Mouse (Mus musculus) kidney, adult 9 months (tissue): Measurements from ENCODE around the gene Lsm12.

Experiments used
- DNase-seq: peaks from one replicate; pipeline ENCODE4 v3.0.0; 2022

Gene Lsm12

DNA sequence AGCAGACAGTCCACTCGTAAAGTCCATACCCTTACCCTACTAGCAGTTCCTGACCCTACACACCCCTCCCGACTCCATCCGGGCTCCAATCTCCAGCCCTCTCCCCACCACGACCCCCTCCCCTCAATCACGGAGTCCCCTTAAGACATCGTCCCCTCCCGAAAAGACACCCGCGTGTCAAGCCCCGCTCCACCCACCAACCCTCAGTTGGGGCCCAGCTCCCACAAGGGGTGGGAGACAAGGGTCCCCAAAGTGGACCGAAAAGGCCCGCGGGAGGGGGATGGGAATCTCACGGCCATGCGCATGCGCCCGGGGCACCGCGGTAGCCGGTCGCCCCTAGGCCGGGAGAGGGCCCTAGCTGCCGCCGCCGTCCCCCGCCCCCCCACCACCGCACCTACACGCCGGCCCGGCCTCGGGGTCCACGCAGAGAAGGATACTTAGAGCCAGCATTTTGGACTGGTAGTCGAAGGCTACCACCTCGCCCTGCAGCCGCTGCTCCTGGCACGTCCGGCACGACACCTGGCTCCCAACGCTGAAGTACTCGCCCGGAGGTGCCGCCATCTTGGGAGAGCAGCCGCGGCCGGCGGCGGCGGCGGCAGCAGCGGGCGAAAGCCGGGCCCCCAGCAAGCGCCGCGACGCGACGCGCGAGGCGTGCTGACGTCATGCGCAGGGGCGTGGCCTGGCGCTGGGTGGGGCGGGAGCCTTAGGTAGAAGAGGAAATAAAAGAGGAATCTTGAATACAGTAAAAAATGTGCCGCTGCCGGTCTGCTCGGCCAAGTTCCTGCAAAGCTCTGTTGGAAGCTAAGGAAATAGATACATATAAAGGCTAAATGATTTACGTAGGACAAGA is at the start of gene Lsm12:
Gene Lsm12 (minus strand): TSS at position 651 of the 850 bp plus-strand sequence.
- DNase-seq, result peak; percentile 95

DNA sequence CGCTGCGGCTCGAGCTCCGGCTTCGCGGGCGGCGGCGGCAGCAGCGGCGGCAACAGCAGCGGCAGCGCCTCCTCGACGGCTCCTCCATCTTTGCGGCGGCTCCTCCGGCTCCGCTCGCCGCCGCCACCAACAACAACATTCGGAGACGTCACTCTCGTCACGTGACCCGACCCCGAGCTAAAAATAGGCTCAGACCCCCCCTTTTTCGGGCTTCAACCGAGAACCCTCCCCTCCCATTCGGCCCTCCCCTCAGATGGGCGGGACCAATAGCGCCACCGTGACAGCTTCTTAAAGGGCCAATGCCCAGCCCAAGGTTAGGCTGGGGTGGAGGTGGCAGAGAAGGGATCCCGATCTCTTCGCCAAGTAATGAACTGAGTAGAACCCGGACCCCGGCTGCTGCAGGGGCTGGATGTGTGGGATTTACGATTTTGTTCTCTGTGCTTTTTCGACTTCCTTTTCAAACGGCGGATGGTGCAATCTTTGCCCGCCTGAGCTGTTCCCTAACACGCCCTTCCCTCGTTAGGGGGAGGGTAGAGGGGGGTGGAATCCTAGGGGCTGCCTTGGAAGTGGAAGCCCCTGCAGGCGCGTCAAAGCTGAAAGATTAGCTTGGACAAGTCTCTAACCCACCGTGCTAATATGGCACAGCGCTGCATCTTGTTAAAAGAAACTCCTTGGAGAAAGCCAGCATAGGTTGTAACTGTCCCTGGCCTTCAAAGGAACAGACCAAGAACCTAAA is 45.1 kb upstream of the Lsm12 start, which contains the start of gene Hdac5:
Gene Hdac5 (minus strand): TSS at position 161 of the 736 bp plus-strand sequence.
- DNase-seq, result peak; percentile 99

DNA sequence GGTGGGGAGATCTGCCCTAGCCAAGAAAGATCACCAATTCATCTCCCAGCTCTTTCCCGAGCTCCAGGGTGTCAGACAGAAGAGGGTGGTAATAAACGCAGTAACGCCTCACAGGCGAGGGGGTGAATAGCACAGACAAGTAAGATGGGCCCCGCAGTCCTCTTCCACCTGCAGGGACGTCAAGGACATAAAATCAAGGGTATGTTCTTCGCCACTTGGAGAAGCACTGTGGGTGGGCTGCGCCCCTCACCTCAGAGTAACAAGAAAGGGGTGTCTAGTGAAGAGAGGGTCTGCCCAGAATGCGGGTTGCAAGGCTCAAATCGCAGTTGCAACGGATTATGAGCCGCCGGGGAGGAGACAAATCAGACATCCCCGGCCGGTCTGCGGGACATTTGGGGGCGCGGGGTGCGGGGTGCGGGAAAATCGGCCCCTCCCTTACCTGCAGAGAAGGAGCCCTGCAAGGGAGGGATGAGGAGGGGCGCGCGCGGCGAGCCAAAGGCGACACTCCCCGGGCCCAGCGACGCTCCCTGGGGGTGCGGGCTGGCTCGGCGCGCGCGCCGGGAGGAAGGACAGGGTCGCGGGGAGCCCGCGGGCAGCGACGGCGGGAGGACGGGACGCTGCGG is 44.3 kb upstream of the Lsm12 start:
- peak; percentile 42 for DNase-seq

DNA sequence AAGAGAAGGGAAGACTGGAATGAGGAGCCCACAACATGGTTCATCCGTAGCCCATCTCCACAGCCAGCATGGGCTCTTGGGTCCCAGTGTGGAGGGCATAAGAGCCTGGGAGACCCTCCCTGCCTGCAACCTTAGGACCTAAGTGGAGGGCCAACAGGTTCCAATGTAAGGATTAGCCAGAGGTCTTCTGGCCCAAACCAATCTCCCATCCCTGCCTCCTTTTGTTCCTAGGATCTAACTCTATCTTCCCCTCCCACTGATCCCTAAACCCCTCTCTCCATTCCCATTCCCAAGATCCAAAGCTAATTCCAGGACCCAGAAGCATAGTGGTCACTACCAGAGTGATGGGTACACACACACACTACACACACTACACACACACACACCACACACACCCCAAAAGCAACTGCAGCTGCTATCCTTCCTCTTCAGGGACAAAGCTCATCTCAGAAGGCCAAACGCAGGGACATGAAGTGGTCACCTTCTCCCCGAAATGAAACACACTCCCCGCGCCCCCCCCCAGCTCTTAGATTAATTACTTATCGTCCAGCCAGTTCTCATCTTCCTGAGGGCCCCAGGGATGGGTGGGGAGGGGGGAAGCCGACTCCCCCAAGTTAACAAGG is 43.7 kb upstream of the Lsm12 start:
- no peak for DNase-seq

DNA sequence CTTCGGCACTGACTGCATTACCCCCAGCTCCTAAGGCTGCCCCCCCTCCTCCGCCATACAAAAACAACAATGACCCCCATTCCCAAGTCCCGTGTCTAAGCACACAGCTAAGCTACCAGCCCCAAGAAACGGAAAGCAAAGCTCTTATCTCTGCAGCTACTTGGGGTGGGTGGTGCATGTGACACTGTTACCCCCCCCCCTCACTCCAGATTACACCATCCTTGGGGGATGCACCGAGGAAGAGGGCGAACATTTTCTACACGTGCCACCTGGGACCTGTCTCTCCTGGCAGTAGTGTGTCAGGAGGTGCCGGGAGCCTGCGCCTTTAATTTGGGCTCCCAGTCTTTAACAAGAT is 43.1 kb upstream of the Lsm12 start:
- no peak for DNase-seq

DNA sequence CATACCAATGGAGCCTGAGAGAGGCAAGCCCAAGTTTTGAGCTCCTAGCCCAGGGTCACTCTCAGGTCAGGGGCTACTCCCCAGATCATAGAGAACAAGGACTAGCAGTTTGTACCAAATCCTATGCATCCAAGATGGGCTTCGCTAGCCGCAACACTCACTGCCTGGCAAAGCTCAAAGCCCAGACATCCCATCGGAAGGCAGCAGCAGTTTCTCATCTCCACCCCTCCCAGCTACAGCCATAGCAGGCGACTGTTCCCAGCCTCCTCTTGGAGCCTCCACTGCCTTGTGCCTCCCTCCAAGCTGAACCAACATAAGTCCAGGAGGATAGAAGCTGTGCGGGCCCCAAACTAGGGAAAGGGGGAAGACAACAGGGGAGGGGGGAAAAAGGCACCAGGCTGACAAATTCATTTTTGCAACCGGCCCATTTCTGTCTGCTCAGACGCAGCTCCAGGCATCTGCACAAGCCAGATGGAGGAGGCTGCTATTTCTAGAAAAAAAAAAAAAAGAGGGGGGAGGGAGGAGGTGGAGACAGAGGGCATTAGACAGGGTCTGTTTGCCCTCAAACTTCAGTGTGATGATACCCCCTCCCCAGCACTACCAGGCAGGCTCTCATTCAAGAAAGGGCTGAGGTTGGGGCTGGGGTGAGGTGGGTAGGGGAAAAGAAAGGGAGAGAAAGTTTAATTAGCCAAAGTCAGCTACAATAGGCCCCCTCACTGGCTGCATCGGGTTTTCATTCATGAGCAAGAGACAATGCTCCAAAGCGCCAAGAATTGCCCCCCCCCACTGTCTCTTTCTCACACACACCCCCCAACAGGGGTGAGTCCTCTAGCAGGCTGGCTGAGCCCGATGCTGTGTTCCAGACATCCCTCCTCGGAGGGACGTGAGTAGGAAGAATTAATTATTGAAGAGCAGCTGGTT is 42.4 kb upstream of the Lsm12 start:
- DNase-seq, result no peak

DNA sequence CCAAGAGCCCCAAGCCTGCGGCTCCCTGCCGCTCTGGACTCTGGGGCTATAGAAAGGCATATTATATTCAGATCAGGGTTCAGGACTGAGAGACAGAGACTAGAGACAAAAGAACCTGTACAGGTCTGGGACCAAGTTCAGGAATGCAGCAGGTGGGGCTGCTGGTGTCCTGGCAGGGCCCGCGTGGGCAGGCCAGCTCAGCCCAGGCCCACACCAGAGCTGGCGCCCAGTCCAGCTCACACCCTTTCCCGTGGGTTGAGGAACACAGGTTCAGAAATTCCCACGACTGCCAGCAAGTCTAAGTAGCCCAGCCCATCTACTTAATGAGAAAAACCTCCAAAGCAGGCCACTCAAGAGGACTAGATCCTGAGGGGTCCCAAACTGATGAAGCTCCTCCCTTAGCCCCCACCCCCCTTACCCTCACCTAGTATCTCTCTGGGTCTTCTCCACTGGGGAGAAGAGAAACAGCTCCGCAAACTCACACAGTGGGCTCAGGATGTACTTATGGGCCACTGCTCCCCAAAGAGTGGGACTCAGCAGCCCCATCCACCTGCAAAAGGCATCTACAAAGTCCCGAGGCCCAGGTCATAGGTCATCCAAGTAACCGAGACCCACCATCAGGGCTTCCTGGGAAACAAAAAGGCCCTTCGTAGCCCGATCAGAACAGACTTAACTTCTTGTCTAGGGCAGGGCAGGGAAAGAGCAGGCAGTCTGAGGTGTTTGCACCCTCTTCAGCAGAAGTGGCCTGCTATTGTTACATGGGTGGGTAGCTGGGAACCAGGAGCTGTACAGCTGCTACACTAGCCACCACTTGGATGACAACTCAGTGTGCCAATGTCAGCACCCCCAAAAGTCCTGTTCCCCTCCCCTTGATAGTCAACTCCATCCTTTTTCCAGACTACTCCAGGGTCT is 41.2 kb upstream of the Lsm12 start:
- DNase-seq, result no peak

DNA sequence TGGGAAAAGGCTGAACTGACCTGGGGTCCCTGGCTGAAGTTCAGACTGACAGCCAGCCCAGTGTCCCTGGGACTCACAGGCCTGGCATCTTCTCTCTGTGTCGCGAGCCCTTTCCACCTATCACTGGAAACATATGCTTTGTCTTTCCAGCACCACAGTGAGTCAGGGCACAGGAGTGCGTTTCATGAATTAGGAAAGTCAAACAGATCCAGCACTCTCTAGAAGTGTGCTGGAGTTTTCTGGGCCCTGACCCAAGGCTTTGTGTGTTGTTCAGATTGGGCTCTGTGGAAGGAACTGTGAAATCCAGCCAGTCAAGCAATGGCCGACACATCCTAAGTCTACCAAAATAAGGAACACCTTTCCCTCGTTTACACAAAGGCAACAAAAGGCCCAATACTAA is 40.1 kb upstream of the Lsm12 start:
- DNase-seq, result no peak

DNA sequence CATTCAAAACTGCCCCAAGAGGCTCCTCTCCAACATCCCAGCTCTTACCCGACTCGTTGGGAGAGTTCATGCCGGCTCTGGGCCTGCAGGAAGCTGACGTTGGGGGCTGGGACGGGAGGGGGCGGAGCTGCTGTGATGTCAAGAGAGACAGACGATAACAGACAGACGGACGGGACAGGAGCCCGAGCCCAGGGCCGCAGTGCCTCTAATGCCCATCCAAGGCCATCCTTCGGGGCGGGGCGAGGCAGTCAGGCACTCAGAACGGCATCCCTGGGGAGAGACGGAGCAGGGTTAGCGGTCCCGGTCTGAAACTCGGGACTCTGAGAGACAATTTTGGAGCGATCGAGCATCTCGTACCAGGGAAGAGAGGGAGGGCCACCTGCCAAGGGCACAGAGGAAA is 39.6 kb upstream of the Lsm12 start:
- DNase-seq, result no peak

DNA sequence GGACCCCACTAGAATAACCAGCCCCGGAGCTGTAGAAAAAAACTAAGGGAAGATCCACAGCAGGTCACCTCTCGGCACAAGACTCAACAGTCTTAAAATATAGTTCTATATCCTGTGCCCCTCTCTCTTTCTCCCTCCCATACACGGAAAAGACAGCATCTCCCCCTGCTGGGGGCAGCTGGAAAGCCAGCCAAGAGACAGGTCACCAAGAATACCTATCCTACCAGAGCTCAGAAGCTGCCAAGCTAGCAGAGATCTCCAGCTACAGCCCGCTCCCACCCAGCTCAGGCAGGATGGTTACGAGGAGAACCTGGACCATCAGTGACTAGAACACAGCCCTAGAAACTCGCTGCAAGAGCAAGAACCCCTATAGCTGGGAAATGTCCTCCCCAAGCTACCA is 38.1 kb upstream of the Lsm12 start:
- peak; percentile 61 for DNase-seq

DNA sequence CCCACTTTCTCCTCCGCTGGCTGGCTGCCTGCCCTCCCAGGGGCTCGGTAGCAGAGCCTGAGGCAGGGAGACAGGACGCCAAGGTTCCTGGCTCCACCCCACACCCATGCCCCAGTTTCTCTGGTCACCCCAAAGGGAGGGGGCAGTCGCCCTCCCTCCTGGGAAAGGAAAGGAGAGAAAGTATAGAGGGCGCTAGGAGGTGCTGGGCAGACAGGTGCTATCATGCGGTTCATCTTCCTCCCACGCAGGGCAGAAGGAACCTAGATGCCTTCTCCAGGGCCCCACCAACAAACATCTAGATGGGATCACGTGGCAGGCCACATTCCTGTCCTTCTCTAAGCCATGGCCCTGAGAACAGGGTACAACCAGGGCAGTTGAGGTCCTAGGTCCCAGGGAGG is 36.9 kb upstream of the Lsm12 start:
- peak; percentile 70 for DNase-seq

DNA sequence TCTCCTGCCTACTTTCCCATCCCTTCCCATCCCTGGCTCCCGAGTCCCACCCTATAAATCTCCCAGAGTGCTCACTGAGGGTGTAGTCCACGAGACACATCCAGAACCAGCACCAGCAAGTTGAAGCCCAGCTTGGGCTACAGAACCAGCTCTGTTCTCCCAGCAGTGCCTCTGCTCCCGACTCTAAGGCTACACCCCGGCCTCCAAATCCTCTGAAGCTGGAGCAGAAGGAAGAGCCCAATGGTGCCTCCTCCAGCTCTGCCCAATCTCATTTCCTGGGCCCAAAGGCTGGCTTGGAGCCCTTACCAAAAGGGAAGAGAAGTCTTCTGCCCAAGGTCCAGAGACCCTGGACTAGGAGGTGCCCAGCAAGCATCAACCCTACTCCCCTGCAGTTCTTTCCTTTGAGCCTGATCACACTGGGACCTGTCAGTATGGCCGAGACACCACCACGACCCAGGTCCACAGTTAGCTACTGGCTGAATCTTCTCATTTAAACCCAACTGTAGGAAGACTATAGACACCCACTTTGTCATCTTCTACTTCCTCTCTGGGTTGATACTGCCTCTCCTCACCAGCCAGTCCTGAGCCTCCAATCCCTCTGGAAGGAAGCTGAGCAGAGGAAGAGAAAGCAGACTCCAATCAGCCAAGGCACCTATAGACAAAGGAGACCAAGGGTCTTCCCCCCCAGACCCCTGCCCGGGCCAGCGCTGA is 36.3 kb upstream of the Lsm12 start:
- DNase-seq, result no peak

DNA sequence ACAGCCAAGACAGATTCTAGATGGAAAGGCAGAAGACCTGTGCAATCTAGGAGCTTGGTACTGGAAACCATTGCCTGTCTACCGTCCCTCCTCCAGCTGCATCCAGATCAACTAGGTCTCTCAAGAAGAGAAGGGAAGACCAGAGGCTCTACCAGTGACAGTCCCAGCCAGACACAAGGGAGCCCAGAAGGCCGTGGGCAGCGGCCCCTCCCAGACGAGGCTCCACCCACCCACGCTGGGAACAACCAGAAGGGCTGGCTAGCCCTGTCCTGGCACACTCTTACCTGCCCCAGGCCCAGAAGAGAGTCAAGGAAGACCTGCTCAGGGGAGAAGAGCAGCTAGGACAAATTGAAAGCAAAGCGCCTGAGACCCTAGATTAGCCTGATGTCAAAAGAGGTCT is 35.4 kb upstream of the Lsm12 start:
- DNase-seq, result no peak

DNA sequence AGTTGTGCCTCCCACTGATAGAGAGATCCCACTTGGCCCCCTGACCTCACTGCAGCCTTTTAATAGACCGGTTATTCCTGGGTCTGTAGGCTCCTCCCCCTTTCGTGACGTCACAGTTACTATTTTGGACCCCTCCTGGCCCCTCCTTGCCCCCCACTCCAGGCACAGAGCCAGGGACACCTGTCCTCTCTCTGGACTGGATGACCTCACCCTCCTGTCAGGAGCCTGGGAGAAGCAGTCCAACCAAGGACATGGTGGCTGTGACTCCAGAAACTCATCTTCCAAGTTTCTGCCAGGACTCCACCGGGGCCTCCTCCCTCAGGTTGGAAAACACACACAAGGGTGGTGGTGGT is 34.9 kb upstream of the Lsm12 start:
- peak; percentile 52 for DNase-seq

DNA sequence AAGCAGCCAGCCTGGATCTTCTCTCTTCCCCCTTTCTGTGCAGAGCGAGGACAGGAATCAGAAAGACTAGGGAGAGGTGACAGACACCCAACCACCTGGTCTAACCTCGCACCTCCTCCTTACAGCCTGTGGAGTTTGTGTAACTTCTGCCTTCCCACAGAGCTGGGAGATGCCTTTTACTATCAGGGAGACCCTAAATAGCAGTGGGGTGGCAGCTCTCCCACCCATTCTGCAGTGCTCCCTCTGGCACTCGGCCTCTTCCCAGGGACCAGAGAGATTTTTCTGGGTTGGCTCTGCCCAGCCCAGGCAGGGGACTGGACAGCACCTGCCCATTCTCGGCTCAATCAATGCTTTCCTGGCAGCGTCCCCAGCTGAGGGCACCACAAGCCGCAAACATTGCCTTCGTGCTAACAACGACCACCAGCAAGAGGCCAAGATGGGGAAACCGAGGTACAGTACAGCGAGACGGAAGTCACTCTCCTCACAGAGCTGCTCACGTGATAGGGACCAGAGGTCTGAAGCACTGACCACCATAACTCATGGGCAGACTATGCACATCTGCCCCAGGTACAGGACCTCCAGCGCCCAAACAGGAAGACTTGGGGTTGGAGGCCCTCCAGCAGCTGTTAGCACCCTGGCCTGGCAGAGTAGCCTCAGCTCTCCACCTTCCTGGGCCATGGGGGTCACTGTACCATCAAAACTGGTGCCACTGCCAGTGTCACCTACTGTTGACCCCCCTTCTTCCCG is 34.3 kb upstream of the Lsm12 start:
- DNase-seq, result peak; percentile 38

DNA sequence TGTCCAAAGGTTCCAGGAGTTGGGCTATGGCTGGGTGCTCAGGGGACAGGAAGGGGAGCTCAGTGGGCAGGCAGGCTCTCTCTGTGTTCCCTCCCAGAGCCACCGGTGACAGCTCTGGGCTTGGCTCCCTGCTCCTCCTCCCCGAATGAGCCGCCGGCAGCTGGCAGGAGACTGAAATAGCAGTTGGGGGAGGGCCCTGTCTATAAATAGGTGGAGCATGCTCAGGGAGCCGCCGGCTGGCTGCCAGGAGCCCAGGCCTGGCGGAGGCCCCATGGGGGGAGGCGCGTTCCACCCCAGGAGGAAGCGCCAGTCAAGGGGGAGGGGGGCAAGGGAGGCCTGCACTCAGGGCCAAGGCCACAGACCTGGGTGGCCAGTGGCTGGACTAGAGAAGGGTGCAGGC is 33.7 kb upstream of the Lsm12 start:
- DNase-seq, result peak; percentile 99

DNA sequence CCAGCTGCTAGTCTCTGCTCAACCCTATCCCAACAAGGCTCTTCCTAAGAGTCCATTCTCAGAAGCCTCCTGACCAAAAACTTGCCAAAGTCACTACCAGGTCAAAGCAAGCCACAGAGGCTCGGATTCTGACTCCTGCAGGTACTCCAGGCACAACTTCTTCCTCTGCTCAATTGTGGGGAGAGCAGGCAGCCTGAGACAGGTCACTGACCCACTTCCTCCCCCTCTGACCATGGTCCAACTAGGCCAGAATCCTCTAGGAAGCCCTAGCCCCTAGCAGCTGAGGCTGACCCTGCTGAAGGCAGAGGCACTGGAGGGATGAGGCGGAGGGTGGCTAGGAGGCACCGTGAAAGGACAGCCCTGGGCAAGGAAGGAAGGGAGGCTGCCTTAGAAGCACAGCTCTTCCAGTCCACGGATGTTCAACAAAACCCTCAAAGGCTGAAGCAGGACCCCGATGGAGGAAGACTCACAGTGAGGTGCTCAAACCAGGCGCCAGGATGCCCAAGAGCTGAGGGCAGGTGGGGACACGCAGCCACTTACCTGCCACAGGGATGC is 32.9 kb upstream of the Lsm12 start:
- DNase-seq, result peak; percentile 47

DNA sequence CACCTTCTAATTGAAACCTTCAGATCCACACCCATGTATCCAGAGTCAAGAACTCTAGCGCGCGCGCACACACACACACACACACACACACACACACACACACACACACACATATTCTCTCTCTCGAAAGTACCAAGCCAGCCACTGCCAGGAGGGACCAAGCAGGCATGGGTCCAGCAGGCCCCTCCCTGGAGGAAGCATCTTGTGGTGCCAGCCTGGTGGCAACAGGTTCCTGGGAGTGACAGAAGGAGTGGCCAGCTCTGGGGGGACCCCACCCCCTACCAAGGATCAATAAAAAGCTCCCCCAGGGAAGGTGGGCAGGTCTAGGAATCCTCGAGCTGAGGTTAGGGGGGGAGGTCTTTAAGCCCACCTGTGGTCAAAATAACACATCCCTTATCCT is 32.3 kb upstream of the Lsm12 start:
- no peak for DNase-seq

DNA sequence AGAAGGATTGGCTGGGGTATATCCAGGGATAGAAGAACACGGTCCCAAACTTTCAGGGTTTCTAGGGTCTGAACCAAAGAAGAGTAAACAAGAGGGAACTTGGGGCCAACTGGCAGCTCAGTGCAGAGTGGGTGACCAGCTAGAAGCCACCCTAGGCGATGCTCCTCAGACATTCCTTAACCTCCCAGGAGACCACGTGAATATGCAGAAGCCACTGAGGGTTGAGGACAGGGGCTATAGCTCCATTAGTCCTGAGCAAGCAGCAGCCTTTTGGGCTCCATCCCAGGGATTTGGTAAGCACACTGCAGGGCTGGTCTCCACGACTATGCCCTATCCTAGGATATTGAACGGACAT is 31.8 kb upstream of the Lsm12 start:
- DNase-seq, result no peak
